Mouse (Mus musculus) CH12.LX (cell line): ENCODE results near the gene Spire2.

Experiments
- CTCF ChIP-seq, 2 experiments: IDR thresholded peaks in 1 of 2; conservative IDR thresholded peaks in 1 of 2; 2 replicates each; pipeline ENCODE4 v1.5.1; 2011 to 2012; ENCODE audit warnings: low read depth in 2 of 2, low read length in 2 of 2, improper control_type of control experiment in 1 of 2, inconsistent platforms in 1 of 2, mild to moderate bottlenecking in 1 of 2, moderate library complexity in 1 of 2
- EP300 ChIP-seq: IDR thresholded peaks from 2 replicates; pipeline ENCODE4 v1.6.1; 2011; ENCODE audit warnings: low read length, improper control_type of control experiment
- IRF4 ChIP-seq: IDR thresholded peaks from 2 replicates; pipeline ENCODE4 v1.6.1; 2014; ENCODE audit warnings: low read depth, mild to moderate bottlenecking, inconsistent platforms, low read length, improper control_type of control experiment
- MEF2A ChIP-seq: IDR thresholded peaks from 2 replicates; pipeline ENCODE4 v1.6.1; 2014; ENCODE audit warnings: low read depth, mild to moderate bottlenecking, inconsistent platforms, low read length, improper control_type of control experiment, borderline replicate concordance
- POLR2A ChIP-seq: IDR thresholded peaks from 2 replicates; pipeline ENCODE4 v1.6.1; 2011; ENCODE audit warnings: low read depth, mild to moderate bottlenecking, improper control_type of control experiment, low read length
- POLR2AphosphoS2 ChIP-seq: IDR thresholded peaks from 2 replicates; pipeline ENCODE4 v1.6.1; 2011; ENCODE audit warnings: low read depth, low read length, improper control_type of control experiment
- RCOR1 ChIP-seq: conservative IDR thresholded peaks from 2 replicates; pipeline ENCODE4 v1.6.1; 2012; ENCODE audit warnings: low read depth, mild to moderate bottlenecking, inconsistent platforms, low read length, improper control_type of control experiment
- SMC3 ChIP-seq: IDR thresholded peaks from 2 replicates; pipeline ENCODE4 v1.6.1; 2011; ENCODE audit warnings: low read depth, low read length, improper control_type of control experiment
- USF1 ChIP-seq: IDR thresholded peaks from 2 replicates; pipeline ENCODE4 v1.6.1; 2014; ENCODE audit warnings: low read depth, mild to moderate bottlenecking, inconsistent platforms, low read length, improper control_type of control experiment
- ZKSCAN1 ChIP-seq: IDR thresholded peaks from 2 replicates; pipeline ENCODE4 v1.6.1; 2012; ENCODE audit warnings: low read depth, inconsistent platforms, low read length, improper control_type of control experiment, borderline replicate concordance

DNA sequence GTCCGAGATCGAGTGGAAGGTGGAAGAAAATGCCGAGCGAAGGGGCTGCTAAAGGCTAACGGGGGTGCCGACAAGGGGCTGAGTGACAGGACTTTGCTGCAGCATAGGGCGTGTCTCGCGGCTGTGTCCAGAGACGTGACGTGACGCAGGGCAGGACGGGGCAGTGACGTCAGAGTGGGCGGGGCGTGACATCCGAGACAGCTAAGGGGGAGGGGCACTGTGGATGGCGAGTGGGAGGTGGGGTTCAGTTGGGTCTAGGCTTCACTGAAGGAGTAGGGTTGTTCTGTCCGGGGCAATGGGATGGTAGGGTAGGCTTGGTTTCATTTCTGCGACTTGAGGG, 41.7 kb downstream of the Spire2 start:
- TF ChIP-seq RCOR1 (no peak), IRF4 (no peak), POLR2A (no peak), CTCF (conservative IDR thresholded peaks at IDR 0.05 in 1 of 2, IDR thresholded peaks at IDR 0.05 in 1 of 2; ENCODE audit: low read depth in 2 of 2, low read length in 2 of 2) (no peak), EP300 (no peak), USF1 (no peak), MEF2A (0 out of 2 replicates have a peak, but pooled peaks have one; percentile 31), SMC3 (no peak), ZKSCAN1 (no peak), POLR2AphosphoS2 (no peak)
